Mouse (Mus musculus): ENCODE results near the gene Procr. TPM values are rescaled to one million over a fixed set of nuclear protein-coding genes. Genes with fewer than 3 reads are reported as not detected.
A peak's percentile ranks its signal among the peaks of the same experiment; 100 is the strongest.
"Not testable (repeated sequence)": the region's sequence is repeated elsewhere in the genome, so short reads cannot be mapped to it uniquely, and the experiment has no call there.

The Procr gene
- polyA plus RNA-seq, 1 experiment from 2014 or later, result 3.1 TPM

DNA sequence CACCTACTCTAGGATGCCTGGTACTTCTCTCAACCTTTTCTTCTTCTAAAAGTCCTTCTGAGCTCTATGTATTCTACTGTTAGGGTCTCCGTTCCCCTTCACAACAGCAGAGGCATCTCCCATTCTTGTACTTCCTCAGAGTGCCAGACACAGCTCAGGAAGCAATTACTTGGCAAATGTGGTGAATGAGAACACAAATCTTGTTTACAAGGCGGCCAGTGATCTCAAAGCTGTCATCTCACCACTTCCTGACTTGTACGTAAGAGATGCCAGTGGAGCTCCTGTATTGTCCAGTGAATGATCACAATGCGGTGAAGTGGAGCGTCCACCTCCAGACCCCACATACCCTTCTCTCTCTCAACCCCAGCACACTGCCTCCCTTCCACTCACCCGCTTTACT is 26.4 kb upstream of the Procr start:
- DNase-seq (ENCODE audit: low spot score) (no peak), ATAC-seq (ENCODE audit: low FRiP score) (no peak)
- Histone ChIP-seq H3K9ac (ENCODE audit: low read depth, low read length) (no peak overlapping the region), H3K4me1 (replicated peaks; ENCODE audit: control insufficient read depth, insufficient read depth, low read length) (no peaks in the 10 kb centered on the region), H3K36me3 (ENCODE audit: control insufficient read depth, insufficient read depth, low read length) (no peaks in the 10 kb centered on the region), H3K27ac (ENCODE audit: low read depth, low read length) (no peak overlapping the region), H3K4me3 (ENCODE audit: low read depth, low read length) (no peak overlapping the region), H3K9me3 (ENCODE audit: control insufficient read depth, low read length) (no peaks in the 10 kb centered on the region), H3K4me2 (replicated peaks; ENCODE audit: low read depth, low read length) (no peak overlapping the region), H3K27me3 (ENCODE audit: control insufficient read depth, insufficient read depth, low read length) (no peaks in the 10 kb centered on the region)
- 93% methylated on average over 6 of the region's 6 CpGs for WGBS

DNA sequence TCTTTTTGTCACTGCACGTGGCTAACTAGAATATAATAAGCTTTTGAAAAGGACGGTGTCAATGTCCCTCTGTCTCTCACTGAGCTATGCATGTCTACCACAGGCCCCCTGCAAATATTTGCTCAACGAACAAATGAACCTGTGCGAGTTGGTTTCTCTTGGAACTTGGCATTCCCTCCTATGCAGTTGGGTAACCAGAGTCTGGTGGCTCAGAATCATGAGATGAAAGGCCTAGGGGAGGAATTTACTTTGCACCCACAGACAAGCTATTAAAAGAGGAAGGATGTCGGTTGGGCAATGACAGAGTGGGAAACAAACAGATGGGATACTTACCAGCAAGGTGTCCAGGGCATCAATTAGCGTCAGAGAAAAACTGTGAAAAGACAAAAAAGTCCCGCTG is 24.6 kb upstream of the Procr start:
- WGBS, result 86% methylated on average over 7 of the region's 7 CpGs
- Histone ChIP-seq H3K4me2 (replicated peaks; ENCODE audit: low read depth, low read length) (no peak overlapping the region), H3K36me3 (ENCODE audit: control insufficient read depth, insufficient read depth, low read length) (no peaks in the 10 kb centered on the region), H3K27ac (ENCODE audit: low read depth, low read length) (no peak overlapping the region), H3K9me3 (ENCODE audit: control insufficient read depth, low read length) (no peaks in the 10 kb centered on the region), H3K4me1 (replicated peaks; ENCODE audit: control insufficient read depth, insufficient read depth, low read length) (no peaks in the 10 kb centered on the region), H3K4me3 (ENCODE audit: low read depth, low read length) (no peak overlapping the region), H3K27me3 (ENCODE audit: control insufficient read depth, insufficient read depth, low read length) (no peaks in the 10 kb centered on the region), H3K9ac (ENCODE audit: low read depth, low read length) (no peak overlapping the region)
- ATAC-seq (ENCODE audit: low FRiP score), result no peak
- no peak for DNase-seq (ENCODE audit: low spot score)

DNA sequence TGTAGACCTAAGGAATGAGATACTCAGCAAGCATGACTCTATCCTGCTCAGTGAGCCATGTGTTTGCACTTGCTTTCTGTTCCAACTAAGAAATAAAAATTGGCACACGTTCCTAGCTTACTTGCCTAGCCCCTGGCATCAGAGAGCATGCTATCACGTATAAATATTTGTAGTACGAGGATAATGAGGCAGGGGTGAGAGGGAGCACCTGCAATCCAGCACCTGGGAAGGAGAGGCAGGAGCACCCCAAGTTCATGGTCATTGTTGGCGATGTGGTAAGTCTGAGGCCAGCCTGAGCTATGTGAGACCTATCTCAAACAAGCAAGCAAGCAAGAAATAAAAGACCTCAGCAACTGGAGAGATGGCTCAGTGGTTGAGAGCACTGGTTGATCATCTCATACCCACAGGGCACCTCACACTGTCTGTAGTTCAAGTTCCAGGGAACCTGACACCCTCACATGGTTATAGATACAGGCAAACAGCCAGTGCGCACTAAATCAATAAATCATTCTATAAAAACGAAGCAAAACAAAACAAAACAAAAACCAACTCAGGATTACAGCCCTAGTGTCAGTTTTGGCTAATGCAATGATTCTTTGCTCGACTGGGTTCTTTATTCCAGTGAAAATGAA is 23.0 kb upstream of the Procr start:
- Histone ChIP-seq H3K36me3 (ENCODE audit: control insufficient read depth, insufficient read depth, low read length) (no peaks in the 10 kb centered on the region), H3K4me1 (replicated peaks; ENCODE audit: control insufficient read depth, insufficient read depth, low read length) (no peaks in the 10 kb centered on the region), H3K4me2 (replicated peaks; ENCODE audit: low read depth, low read length) (no peak overlapping the region), H3K9me3 (ENCODE audit: control insufficient read depth, low read length) (no peaks in the 10 kb centered on the region), H3K4me3 (ENCODE audit: low read depth, low read length) (no peak overlapping the region), H3K27ac (ENCODE audit: low read depth, low read length) (no peak overlapping the region), H3K27me3 (ENCODE audit: control insufficient read depth, insufficient read depth, low read length) (no peaks in the 10 kb centered on the region), H3K9ac (ENCODE audit: low read depth, low read length) (no peak overlapping the region)
- ATAC-seq (ENCODE audit: low FRiP score), result no peak
- DNase-seq (ENCODE audit: low spot score), result no peak
- WGBS, result 80% methylated on average over 7 of the region's 7 CpGs

DNA sequence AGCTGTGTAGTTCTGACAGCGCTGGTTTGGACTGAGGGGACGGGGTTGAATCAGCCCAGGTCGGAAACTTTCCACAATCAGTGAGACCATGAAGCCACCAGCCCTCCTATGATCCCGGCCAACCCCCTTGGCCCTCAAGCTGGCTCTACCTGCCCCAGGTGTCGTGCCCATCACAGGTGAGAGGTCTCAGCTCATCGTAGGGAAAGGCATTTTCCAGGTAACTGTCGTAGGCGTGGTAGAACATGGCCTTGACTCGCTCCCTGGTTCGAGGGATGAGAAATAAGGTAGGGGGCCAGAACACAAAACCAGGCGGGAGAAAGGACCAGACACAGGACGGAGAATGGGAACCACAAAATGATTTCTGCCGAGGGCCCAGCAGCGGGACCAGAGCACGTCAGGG is 22.2 kb upstream of the Procr start:
- Histone ChIP-seq H3K36me3 (ENCODE audit: control insufficient read depth, insufficient read depth, low read length) (no peaks in the 10 kb centered on the region), H3K4me3 (ENCODE audit: low read depth, low read length) (peak overlapping the region; percentile 77), H3K4me1 (replicated peaks; ENCODE audit: control insufficient read depth, insufficient read depth, low read length) (no peaks in the 10 kb centered on the region), H3K4me2 (replicated peaks; ENCODE audit: low read depth, low read length) (peak overlapping the region; percentile 87), H3K27me3 (ENCODE audit: control insufficient read depth, insufficient read depth, low read length) (no peaks in the 10 kb centered on the region), H3K9me3 (ENCODE audit: control insufficient read depth, low read length) (no peaks in the 10 kb centered on the region), H3K27ac (ENCODE audit: low read depth, low read length) (no peak overlapping the region), H3K9ac (ENCODE audit: low read depth, low read length) (peak overlapping the region; percentile 81)
- no peak for DNase-seq (ENCODE audit: low spot score)
- no peak; the same call in none of the 2 replicates for ATAC-seq (ENCODE audit: low FRiP score)
- WGBS, result 5% methylated on average over 15 of the region's 15 CpGs

DNA sequence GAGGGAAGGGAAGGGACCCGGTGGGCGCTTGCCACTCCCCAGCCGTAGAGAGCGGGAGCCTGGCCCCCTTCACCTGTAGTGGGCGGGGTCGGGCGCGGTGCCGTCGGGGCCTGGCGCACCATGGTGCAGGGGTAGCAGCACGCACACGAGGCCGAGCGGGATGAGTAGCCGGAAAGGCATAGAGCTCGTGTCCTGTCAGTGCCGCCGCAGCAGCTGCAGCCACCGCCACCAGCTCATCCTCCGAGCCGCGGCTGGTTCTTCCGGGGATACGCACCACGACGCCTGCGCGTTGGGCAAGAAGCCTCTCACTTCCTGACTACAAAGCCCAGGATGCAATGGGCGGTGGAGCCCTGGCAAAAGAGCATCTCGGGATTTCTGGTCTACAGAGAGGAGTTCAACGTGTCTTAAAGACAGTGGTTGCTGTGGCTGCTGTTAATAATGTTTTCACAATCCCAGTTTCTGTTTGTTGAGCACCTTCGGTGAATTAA is 21.7 kb upstream of the Procr start, which contains the start of gene Edem2:
Gene Edem2 (minus strand): TSS at position 318 of the 488 bp plus-strand sequence.
- peak within 1 kb of the TSS; percentile 81 for H3K9ac ChIP-seq (ENCODE audit: low read depth, low read length)
- peak within 1 kb of the TSS; percentile 77 for H3K4me3 ChIP-seq (ENCODE audit: low read depth, low read length)
- DNase-seq (ENCODE audit: low spot score), result peak; percentile 96
- peak; percentile 92 for ATAC-seq (ENCODE audit: low FRiP score)
- no peaks in the 10 kb centered on the region for H3K27me3 ChIP-seq (ENCODE audit: control insufficient read depth, insufficient read depth, low read length)
- no peaks in the 10 kb centered on the region for H3K4me1 ChIP-seq (replicated peaks; ENCODE audit: control insufficient read depth, insufficient read depth, low read length)
- H3K9me3 ChIP-seq (ENCODE audit: control insufficient read depth, low read length), result no peaks in the 10 kb centered on the region
- H3K4me2 ChIP-seq (replicated peaks; ENCODE audit: low read depth, low read length), result peak within 1 kb of the TSS; percentile 87
- H3K36me3 ChIP-seq (ENCODE audit: control insufficient read depth, insufficient read depth, low read length), result no peaks in the 10 kb centered on the region
- no peak within 1 kb of the TSS for H3K27ac ChIP-seq (ENCODE audit: low read depth, low read length)
- under 1% methylated on average over 33 of the region's 33 CpGs for WGBS

DNA sequence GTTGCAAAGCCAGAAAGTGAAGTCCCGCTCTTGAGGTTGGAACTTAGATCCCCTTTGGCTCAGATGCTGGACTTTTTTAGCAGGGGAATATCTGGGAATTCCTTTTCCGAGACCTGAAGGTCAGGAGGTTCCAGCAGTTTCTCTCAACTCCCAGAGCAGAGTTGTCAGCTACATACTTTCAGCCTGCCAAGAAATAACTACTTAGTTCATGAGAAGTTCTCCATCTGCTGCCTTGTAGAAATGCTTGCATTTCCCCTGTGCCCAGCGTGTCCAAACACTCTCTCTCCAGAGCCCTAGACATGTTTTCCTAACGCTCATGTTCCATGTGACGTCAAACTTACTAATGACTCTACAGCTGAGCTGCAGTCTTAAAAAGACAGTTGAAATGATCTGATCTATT is 15.8 kb upstream of the Procr start:
- Histone ChIP-seq H3K9me3 (ENCODE audit: control insufficient read depth, low read length) (no peaks in the 10 kb centered on the region), H3K4me3 (ENCODE audit: low read depth, low read length) (no peak overlapping the region), H3K9ac (ENCODE audit: low read depth, low read length) (no peak overlapping the region), H3K4me2 (replicated peaks; ENCODE audit: low read depth, low read length) (no peak overlapping the region), H3K27me3 (ENCODE audit: control insufficient read depth, insufficient read depth, low read length) (no peaks in the 10 kb centered on the region), H3K4me1 (replicated peaks; ENCODE audit: control insufficient read depth, insufficient read depth, low read length) (no peaks in the 10 kb centered on the region), H3K36me3 (ENCODE audit: control insufficient read depth, insufficient read depth, low read length) (no peaks in the 10 kb centered on the region), H3K27ac (ENCODE audit: low read depth, low read length) (no peak overlapping the region)
- ATAC-seq (ENCODE audit: low FRiP score) (no peak), DNase-seq (ENCODE audit: low spot score) (no peak)
- WGBS, result 86% methylated on average over 5 of the region's 5 CpGs

DNA sequence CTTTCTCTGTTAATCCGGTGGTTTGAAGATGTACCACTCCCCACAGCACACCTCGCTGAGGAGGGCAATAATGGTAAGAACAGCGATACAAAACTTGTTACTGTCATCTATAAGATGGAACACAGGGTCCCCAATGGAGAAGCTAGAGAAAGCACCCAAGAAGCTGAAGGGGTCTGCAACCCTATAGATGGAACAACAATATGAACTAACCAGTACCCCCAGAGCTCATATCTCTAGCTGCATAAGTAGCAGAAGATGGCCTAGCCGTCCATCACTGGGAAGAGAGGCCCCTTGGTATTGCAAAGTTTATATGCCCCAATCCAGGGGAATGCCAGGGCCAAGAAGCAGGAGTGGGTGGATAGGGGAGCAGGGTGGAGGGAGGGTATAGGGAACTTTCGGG is 15.2 kb upstream of the Procr start, which contains the start of gene Gm17581:
Gene Gm17581 (minus strand): TSS at position 101 of the 400 bp plus-strand sequence.
- not testable (repeated sequence) for H3K4me3 ChIP-seq (ENCODE audit: low read depth, low read length); H3K36me3 ChIP-seq (ENCODE audit: control insufficient read depth, insufficient read depth, low read length); H3K4me1 ChIP-seq (replicated peaks; ENCODE audit: control insufficient read depth, insufficient read depth, low read length); ATAC-seq (ENCODE audit: low FRiP score); H3K9me3 ChIP-seq (ENCODE audit: control insufficient read depth, low read length); H3K4me2 ChIP-seq (replicated peaks; ENCODE audit: low read depth, low read length); DNase-seq (ENCODE audit: low spot score); H3K27me3 ChIP-seq (ENCODE audit: control insufficient read depth, insufficient read depth, low read length); H3K9ac ChIP-seq (ENCODE audit: low read depth, low read length); H3K27ac ChIP-seq (ENCODE audit: low read depth, low read length)
- 95% methylated on average over 5 of the region's 5 CpGs for WGBS

DNA sequence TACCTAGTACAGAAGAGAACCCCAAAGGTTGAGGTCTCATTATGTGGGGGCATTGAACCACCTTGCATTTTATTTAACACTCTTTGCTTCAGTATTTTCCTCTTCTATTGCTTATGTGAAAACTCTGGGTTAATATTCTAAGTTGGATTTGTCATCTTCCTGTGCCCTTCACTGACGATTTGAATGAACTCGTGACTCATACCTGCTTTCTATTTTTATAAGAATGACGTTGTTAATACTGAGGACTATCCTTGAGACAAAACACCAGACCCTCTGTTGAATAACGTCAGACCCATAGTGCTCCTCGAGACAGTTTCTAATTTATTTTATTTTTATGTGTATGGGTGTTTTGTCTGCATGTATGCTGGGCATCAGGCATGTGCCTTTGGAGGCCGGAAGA is 14.0 kb upstream of the Procr start:
- ATAC-seq (ENCODE audit: low FRiP score) (no peak), DNase-seq (ENCODE audit: low spot score) (no peak)
- no peaks in the 10 kb centered on the region for H3K27me3 ChIP-seq (ENCODE audit: control insufficient read depth, insufficient read depth, low read length)
- 86% methylated on average over 6 of the region's 6 CpGs for WGBS
- H3K9ac ChIP-seq (ENCODE audit: low read depth, low read length), result no peak overlapping the region
- H3K27ac ChIP-seq (ENCODE audit: low read depth, low read length), result no peak overlapping the region
- H3K4me1 ChIP-seq (replicated peaks; ENCODE audit: control insufficient read depth, insufficient read depth, low read length), result no peaks in the 10 kb centered on the region
- H3K9me3 ChIP-seq (ENCODE audit: control insufficient read depth, low read length), result no peaks in the 10 kb centered on the region
- no peaks in the 10 kb centered on the region for H3K36me3 ChIP-seq (ENCODE audit: control insufficient read depth, insufficient read depth, low read length)
- H3K4me2 ChIP-seq (replicated peaks; ENCODE audit: low read depth, low read length), result no peak overlapping the region
- H3K4me3 ChIP-seq (ENCODE audit: low read depth, low read length), result no peak overlapping the region

DNA sequence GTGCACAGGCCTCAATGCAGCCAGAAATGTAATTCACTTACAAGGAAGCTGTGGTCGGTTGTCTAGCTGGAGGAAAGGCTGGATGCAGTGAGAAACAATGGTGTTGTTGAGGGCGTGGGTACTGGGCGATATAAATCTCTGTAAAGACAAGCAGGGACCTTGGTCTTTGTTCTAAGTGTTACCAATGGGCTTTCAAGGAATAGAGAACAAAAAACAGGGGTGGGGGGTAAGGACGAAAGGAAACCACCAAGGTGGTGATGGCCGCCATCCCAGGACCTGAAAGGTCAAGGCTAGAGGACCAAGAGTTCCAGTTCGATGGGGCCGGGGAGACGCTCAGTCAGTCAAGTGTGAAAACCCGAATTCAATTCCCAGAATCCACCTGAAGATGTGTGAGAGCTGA is 13.1 kb upstream of the Procr start:
- Histone ChIP-seq H3K27ac (ENCODE audit: low read depth, low read length) (no peak overlapping the region), H3K4me2 (replicated peaks; ENCODE audit: low read depth, low read length) (no peak overlapping the region), H3K27me3 (ENCODE audit: control insufficient read depth, insufficient read depth, low read length) (no peaks in the 10 kb centered on the region), H3K36me3 (ENCODE audit: control insufficient read depth, insufficient read depth, low read length) (no peaks in the 10 kb centered on the region), H3K4me3 (ENCODE audit: low read depth, low read length) (no peak overlapping the region), H3K9ac (ENCODE audit: low read depth, low read length) (no peak overlapping the region), H3K4me1 (replicated peaks; ENCODE audit: control insufficient read depth, insufficient read depth, low read length) (no peaks in the 10 kb centered on the region), H3K9me3 (ENCODE audit: control insufficient read depth, low read length) (no peaks in the 10 kb centered on the region)
- no peak for DNase-seq (ENCODE audit: low spot score)
- 67% methylated on average over 9 of the region's 9 CpGs for WGBS
- no peak for ATAC-seq (ENCODE audit: low FRiP score)
